Mouse (Mus musculus) erythroblast, embryonic 14.5 days (primary cell): Measurements from ENCODE around the gene Gm26661. TPM values are rescaled to one million over a fixed set of nuclear protein-coding genes. Genes with fewer than 3 reads are reported as not detected.

Source experiments
- H3K27me3 ChIP-seq: 2 replicates; pipeline ENCODE4 v1.6.1; 2012; ENCODE audit warnings: inconsistent platforms; ENCODE audit not compliant: control insufficient read depth
- H3K36me3 ChIP-seq: 2 replicates; pipeline ENCODE4 v1.6.1; 2012; ENCODE audit warnings: mild to moderate bottlenecking, inconsistent platforms; ENCODE audit not compliant: control insufficient read depth
- H3K4me1 ChIP-seq: 2 replicates; pipeline ENCODE4 v1.6.1; 2012; ENCODE audit warnings: inconsistent platforms; ENCODE audit not compliant: control insufficient read depth
- H3K4me3 ChIP-seq: replicated peaks from 2 replicates; pipeline ENCODE3; 2012; ENCODE audit warnings: moderate library complexity, mild to moderate bottlenecking, inconsistent platforms
- H3K9me3 ChIP-seq: 2 replicates; pipeline ENCODE4 v1.6.1; 2012; ENCODE audit warnings: low read length, inconsistent platforms, mixed read lengths; ENCODE audit not compliant: control insufficient read depth
- GATA1 ChIP-seq: IDR thresholded peaks from 2 replicates; pipeline ENCODE4 v1.6.1; 2012; ENCODE audit warnings: low read length, inconsistent platforms, mixed read lengths
- TAL1 ChIP-seq: IDR thresholded peaks from 3 replicates; pipeline ENCODE4 v1.6.1; 2012; ENCODE audit warnings: low read length, inconsistent platforms, mixed read lengths
- polyA plus RNA-seq: library from polyadenylated mRNA; stranded (reverse); fragments of >175 nt; gene quantifications from 2 replicates; pipeline ENCODE4 v1.2.3, GENCODE M21; 2012

Gene Gm26661
- polyA plus RNA-seq, 1 experiment: not detected

- H3K27me3 ChIP-seq: no peaks in the 10 kb centered on the region
- no peaks in the 10 kb centered on the region for H3K9me3 ChIP-seq
- H3K4me1 ChIP-seq: no peaks in the 10 kb centered on the region
- no peak overlapping the region for H3K4me3 ChIP-seq
- H3K36me3 ChIP-seq: no peaks in the 10 kb centered on the region
- no peak for TF ChIP-seq TAL1
- TF ChIP-seq GATA1: no peak
These were observed 40.5 kb downstream of the Gm26661 start for GRCm38 (mm10) chr14:7831770-7832439.

GRCm38 (mm10) chr14:7832440-7832783 lies 41.0 kb downstream of the Gm26661 start:
- no peaks in the 10 kb centered on the region for H3K27me3 ChIP-seq
- TF ChIP-seq GATA1: no peak
- no peak for TF ChIP-seq TAL1
- H3K36me3 ChIP-seq: no peaks in the 10 kb centered on the region
- H3K4me1 ChIP-seq: no peaks in the 10 kb centered on the region
- H3K9me3 ChIP-seq: no peaks in the 10 kb centered on the region
- H3K4me3 ChIP-seq: no peak overlapping the region

- no peak overlapping the region for H3K4me3 ChIP-seq
- TF ChIP-seq TAL1 (no peak), GATA1 (no peak)
- H3K27me3 ChIP-seq: no peaks in the 10 kb centered on the region
- H3K36me3 ChIP-seq: no peaks in the 10 kb centered on the region
- H3K9me3 ChIP-seq: no peaks in the 10 kb centered on the region
- H3K4me1 ChIP-seq: no peaks in the 10 kb centered on the region
These were observed 42.1 kb downstream of the Gm26661 start for GRCm38 (mm10) chr14:7833458-7833857.

- TF ChIP-seq GATA1: no peak
- TF ChIP-seq TAL1: no peak
- no peaks in the 10 kb centered on the region for H3K27me3 ChIP-seq
- no peak overlapping the region for H3K4me3 ChIP-seq
- H3K9me3 ChIP-seq: no peaks in the 10 kb centered on the region
- no peaks in the 10 kb centered on the region for H3K4me1 ChIP-seq
- no peaks in the 10 kb centered on the region; the same call in 1 of the 2 replicates for H3K36me3 ChIP-seq
These were observed 47.2 kb downstream of the Gm26661 start for GRCm38 (mm10) chr14:7838564-7839089.

- Histone ChIP-seq H3K4me3 (no peak overlapping the region), H3K27me3 (no peaks in the 10 kb centered on the region), H3K9me3 (no peaks in the 10 kb centered on the region), H3K4me1 (no peaks in the 10 kb centered on the region), H3K36me3 (no peaks in the 10 kb centered on the region; the same call in 1 of the 2 replicates)
- TF ChIP-seq GATA1 (no peak), TAL1 (no peak)
These were observed 48.6 kb downstream of the Gm26661 start for GRCm38 (mm10) chr14:7839950-7840514.

Other genes starting within 250 kb of the Gm26661 start
- not detected in 2 replicates for gene Gm3558, start 223.0 kb upstream of the Gm26661 start, polyA plus RNA-seq
- not detected in 2 replicates for gene Gm10338, start 196.0 kb upstream of the Gm26661 start, polyA plus RNA-seq
- not detected in 2 replicates for gene Gm10128, start 147.6 kb upstream of the Gm26661 start, polyA plus RNA-seq
- gene Flnb, start 26.4 kb downstream of the Gm26661 start, polyA plus RNA-seq: 0.02 and 0.06 TPM in 2 replicates
- not detected in 2 replicates for gene Gm45521, start 165.7 kb downstream of the Gm26661 start, polyA plus RNA-seq
- 0.01 TPM in 1 of 2 replicates, not detected in the other for gene Dnase1l3, start 203.0 kb downstream of the Gm26661 start, polyA plus RNA-seq
- not detected in 2 replicates for gene Abhd6, start 211.3 kb downstream of the Gm26661 start, polyA plus RNA-seq